Comparison of ENCODE assay signal across 8 mouse cellular contexts in genomic region chr10:79704065-79704969, GRCm38 (mm10). TPM values are rescaled to one million over a fixed set of nuclear protein-coding genes. Genes with fewer than 3 reads are reported as not detected.
DNase-seq lines count a peak whose midpoint lies in the region; ATAC-seq and TF ChIP-seq lines count a peak whose summit lies in the region.

TSS of gene Bsg (plus strand) at chr10:79704491.

- DNase-seq in WW6 (ENCODE audit: low read depth, low spot score): peak; percentile 99
- peak; percentile 94 to 99 for DNase-seq in cerebellum, postnatal 4 days (ENCODE audit: low spot score in 2 of 2)
- peak; percentile 100 for DNase-seq in gastrocnemius, adult 2 months
- peak; percentile 100 for DNase-seq in hindbrain, postnatal 0 days (ENCODE audit: low spot score)
- peak; percentile 99 for DNase-seq in left cerebral cortex, adult 2 months (ENCODE audit: extremely low spot score in 1 of 2, low spot score in 2 of 2)
- DNase-seq in right cerebral cortex, adult 2 months (ENCODE audit: low spot score in 2 of 2): peak; percentile 98 to 99
- DNase-seq in urinary bladder, postnatal 14 days (ENCODE audit: low spot score): peak; percentile 99

- no peaks in the 10 kb centered on the region for H3K9me3 ChIP-seq in hindbrain, postnatal 0 days (ENCODE audit: low read length)

- peak; percentile 94 for ATAC-seq in hindbrain, postnatal 0 days
- peak; percentile 98 for ATAC-seq in megakaryocyte, adult 5-6 weeks (ENCODE audit: poor library complexity, severe bottlenecking)

- H3K4me1 ChIP-seq in hindbrain, postnatal 0 days (ENCODE audit: insufficient read depth, low read length): peaks cover 23% of the 10 kb centered on the region

- peak within 1 kb of the TSS; percentile 100 for H3K27ac ChIP-seq in gastrocnemius, adult 2 months
- H3K27ac ChIP-seq in hindbrain, postnatal 0 days: peak within 1 kb of the TSS; percentile 84
- H3K27ac ChIP-seq in left cerebral cortex, adult 2 months: peak within 1 kb of the TSS; percentile 94

- H3K4me2 ChIP-seq in hindbrain, postnatal 0 days (ENCODE audit: low read depth, low read length): peak within 1 kb of the TSS; percentile 91

- peak; percentile 59 for TF ChIP-seq CTCF in gastrocnemius, adult 2 months (IDR thresholded peaks at IDR 0.05)
- peak; percentile 73 for TF ChIP-seq CTCF in hindbrain, postnatal 0 days (IDR thresholded peaks at IDR 0.05; ENCODE audit: low read depth)
- TF ChIP-seq CTCF in left cerebral cortex, adult 2 months (IDR thresholded peaks at IDR 0.05): peak; percentile 52

- H3K9ac ChIP-seq in hindbrain, postnatal 0 days (replicated peaks; ENCODE audit: low read length): peak within 1 kb of the TSS; percentile 91

- peak within 1 kb of the TSS; percentile 92 for H3K4me3 ChIP-seq in gastrocnemius, adult 2 months
- peak within 1 kb of the TSS; percentile 69 for H3K4me3 ChIP-seq in hindbrain, postnatal 0 days (ENCODE audit: low read length)
- peak within 1 kb of the TSS; percentile 97 for H3K4me3 ChIP-seq in left cerebral cortex, adult 2 months

- H3K36me3 ChIP-seq in hindbrain, postnatal 0 days (ENCODE audit: insufficient read depth, low read length): no peaks in the 10 kb centered on the region

- H3K27me3 ChIP-seq in hindbrain, postnatal 0 days (ENCODE audit: insufficient read depth, low read length): no peaks in the 10 kb centered on the region

- intact Hi-C loops in gastrocnemius, adult 2 months (cut with DNase I): loop anchor here (2.0 kb wide), 1 partner anchor 22 kb away; the partner anchor contains the start of gene Cdc34
- intact Hi-C loops in left cerebral cortex, adult 2 months (cut with DNase I): loop anchor here (2.0 kb wide), 1 partner anchor 62 kb away; the partner anchor contains the start of gene Rnf126

- WGBS in hindbrain, postnatal 0 days: under 1% methylated on average over 59 of the region's 65 CpGs

RNA-seq across cellular contexts. Expression of gene Bsg, which starts in this region (rescaled TPM):
- total RNA-seq in gastrocnemius, adult 2 months (2021): 100 to 1,000 TPM; 650 to 652 TPM
- 1,127 and 1,151 TPM in 2 replicates for total RNA-seq in hindbrain, postnatal 0 days (2014; rRNA removed)
- 1,243 and 1,259 TPM in 2 replicates for polyA plus RNA-seq in hindbrain, postnatal 0 days (2015; fragmentation: Nextera tagmentation; extraction: Ambion mirVana)
- 100 to 1,000 TPM; 539 to 573 TPM for total RNA-seq in left cerebral cortex, adult 2 months (2021)
- total RNA-seq in megakaryocyte, adult 5-6 weeks (2015): 289 and 306 TPM in 2 replicates
- total RNA-seq in megakaryocyte, adult 5-6 weeks (2017): 194 and 196 TPM in 2 replicates

Comparison
In these comparisons a context has a peak if more than half of its experiments do, and no peak if none do; other contexts are left out.
1. Peak in every context shown above with its lines: DNase-seq, ATAC-seq, H3K4me3 ChIP-seq and H3K27ac ChIP-seq.